Mouse (Mus musculus) layer of hippocampus, postnatal 10 days (tissue): ENCODE data around the gene Gm37240. TPM values are rescaled to one million over a fixed set of nuclear protein-coding genes. Genes with fewer than 3 reads are reported as not detected.
A peak's percentile ranks its signal among the peaks of the same experiment; 100 is the strongest.

ENCODE experiments used
- DNase-seq, 2 experiments: peaks; one replicate each; pipeline ENCODE4 v3.0.0; 2021; ENCODE audit warnings: low spot score in 2 of 2
- total RNA-seq, 2 experiments: library from RNA; stranded (reverse); gene quantifications; 2 replicates each; pipeline ENCODE4 v1.2.3; 2021

The Gm37240 gene
- total RNA-seq, 2 experiments from 2014 or later: 0.75 to 0.80 TPM

GRCm38 (mm10) chr3:84813436-84814156 is 1073.7 kb downstream of the Gm37240 start:
- no peak for DNase-seq

- DNase-seq: no peak
These were observed 1076.5 kb downstream of the Gm37240 start for GRCm38 (mm10) chr3:84810803-84811202.

- DNase-seq: no peak
These were observed 1078.4 kb downstream of the Gm37240 start for GRCm38 (mm10) chr3:84808906-84809305.

- no peak for DNase-seq
These were observed 1079.5 kb downstream of the Gm37240 start for GRCm38 (mm10) chr3:84807826-84808225.

- DNase-seq: no peak
These were observed 1081.1 kb downstream of the Gm37240 start for GRCm38 (mm10) chr3:84806206-84806605.

- no peak for DNase-seq
These were observed 1083.3 kb downstream of the Gm37240 start for GRCm38 (mm10) chr3:84804036-84804435.

GRCm38 (mm10) chr3:84787914-84788313 is 1099.4 kb downstream of the Gm37240 start:
- DNase-seq: no peak

GRCm38 (mm10) chr3:84776084-84776483 is 1111.2 kb downstream of the Gm37240 start:
- no peak for DNase-seq

GRCm38 (mm10) chr3:84775577-84775976 is 1111.7 kb downstream of the Gm37240 start:
- no peak for DNase-seq

- DNase-seq: no peak
These were observed 1112.3 kb downstream of the Gm37240 start for GRCm38 (mm10) chr3:84775067-84775423.

- no peak for DNase-seq
These were observed 1112.9 kb downstream of the Gm37240 start for GRCm38 (mm10) chr3:84774246-84775066.

GRCm38 (mm10) chr3:84771980-84772379 is 1115.3 kb downstream of the Gm37240 start:
- DNase-seq: no peak

GRCm38 (mm10) chr3:84770518-84770917 is 1116.8 kb downstream of the Gm37240 start:
- no peak for DNase-seq

- DNase-seq: no peak
These were observed 1117.9 kb downstream of the Gm37240 start for GRCm38 (mm10) chr3:84769411-84769810.

GRCm38 (mm10) chr3:84768940-84769339 is 1118.4 kb downstream of the Gm37240 start:
- no peak for DNase-seq

- no peak for DNase-seq
These were observed 1133.5 kb downstream of the Gm37240 start for GRCm38 (mm10) chr3:84753816-84754215.

GRCm38 (mm10) chr3:84749222-84749621 is 1138.1 kb downstream of the Gm37240 start:
- no peak for DNase-seq

GRCm38 (mm10) chr3:84748139-84748538 is 1139.2 kb downstream of the Gm37240 start:
- DNase-seq: no peak

- peak; percentile 64 to 70 for DNase-seq
These were observed 1141.7 kb downstream of the Gm37240 start for GRCm38 (mm10) chr3:84745537-84746189.

- peak in 1 of 2 experiments; percentile 24 for DNase-seq
These were observed 1142.6 kb downstream of the Gm37240 start for GRCm38 (mm10) chr3:84744707-84745106.

GRCm38 (mm10) chr3:84740050-84740596 is 1147.2 kb downstream of the Gm37240 start:
- no peak for DNase-seq

GRCm38 (mm10) chr3:84737137-84737536 is 1150.2 kb downstream of the Gm37240 start:
- no peak for DNase-seq
